Comparison of ENCODE assay signal across 9 mouse cellular contexts in the genomic region with DNA sequence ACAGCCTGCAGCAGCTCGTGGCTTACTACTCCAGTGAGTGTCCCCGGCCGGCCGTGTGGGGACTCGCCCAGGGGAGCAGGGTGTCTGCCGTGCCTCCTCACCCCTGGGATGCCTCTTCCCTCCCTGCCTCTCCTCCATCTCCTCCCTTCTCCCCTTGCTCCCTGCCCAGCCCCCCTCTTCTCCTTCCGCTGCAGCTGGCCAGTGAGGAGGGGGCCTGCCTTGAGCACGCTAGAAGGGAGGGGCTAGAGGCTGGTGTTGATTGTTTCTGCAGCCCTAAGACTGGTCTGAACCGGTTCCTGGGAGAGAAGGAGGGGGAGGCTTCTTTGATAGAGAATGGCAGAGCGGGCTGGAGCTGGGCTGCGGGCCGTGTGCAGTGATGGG. TPM values are rescaled to one million over a fixed set of nuclear protein-coding genes. Genes with fewer than 3 reads are reported as not detected.
A peak's percentile ranks its signal among the peaks of the same experiment; 100 is the strongest.
DNase-seq lines count a peak whose midpoint lies in the region; ATAC-seq and TF ChIP-seq lines count a peak whose summit lies in the region.
"Had no signal": no experiment of that assay in that cellular context is flagged by ENCODE, and none has a peak within 500 bp of the region (broad histone marks: within the 10 kb centered on the region; RNA-seq: fewer than 3 reads in every experiment).

No protein-coding gene starts in this region.

- no peaks in the 10 kb centered on the region for H3K4me1 ChIP-seq in kidney, adult 2 months (ENCODE audit: control insufficient read depth, insufficient read depth, low read length)
- peaks cover 36% of the 10 kb centered on the region for H3K4me1 ChIP-seq in embryonic facial prominence, embryonic 14.5 days (ENCODE audit: control insufficient read depth, insufficient read depth, low read length)
- peaks cover 65% of the 10 kb centered on the region for H3K4me1 ChIP-seq in limb, embryonic 11.5 days (ENCODE audit: control insufficient read depth, insufficient read depth, low read length)
- peaks cover 48% of the 10 kb centered on the region for H3K4me1 ChIP-seq in stomach, embryonic 15.5 days

- no peaks in the 10 kb centered on the region for H3K36me3 ChIP-seq in kidney, adult 2 months (ENCODE audit: control insufficient read depth, insufficient read depth, low read length)
- H3K36me3 ChIP-seq in embryonic facial prominence, embryonic 14.5 days (ENCODE audit: control insufficient read depth, insufficient read depth, low read length) = peaks cover 84% of the 10 kb centered on the region
- peaks cover 22% of the 10 kb centered on the region for H3K36me3 ChIP-seq in limb, embryonic 11.5 days (ENCODE audit: control insufficient read depth, insufficient read depth, low read length)
- peaks cover 39% of the 10 kb centered on the region for H3K36me3 ChIP-seq in stomach, embryonic 15.5 days

- no peak overlapping the region for H3K27ac ChIP-seq in kidney, adult 2 months (ENCODE audit: insufficient read depth, low read depth, low read length)
- peak overlapping the region; percentile 92 for H3K27ac ChIP-seq in embryonic facial prominence, embryonic 14.5 days (replicated peaks; ENCODE audit: low read depth, low read length)
- peak overlapping the region; percentile 99 for H3K27ac ChIP-seq in limb, embryonic 11.5 days (replicated peaks; ENCODE audit: low read depth, low read length)
- peak overlapping the region; percentile 90 for H3K27ac ChIP-seq in stomach, embryonic 15.5 days
- H3K27ac ChIP-seq: liver, embryonic 14.5 days had no signal

- DNase-seq in kidney, postnatal 14 days = peak; percentile 55
- DNase-seq in kidney, adult 2 months = no peak
- DNase-seq in Muller cell, postnatal 12 days (ENCODE audit: inconsistent ontology term) = peak; percentile 55
- DNase-seq in embryonic facial prominence, embryonic 14.5 days (ENCODE audit: low spot score) = peak; percentile 98
- DNase-seq in limb, embryonic 11.5 days (ENCODE audit: low spot score) = peak; percentile 93
- DNase-seq in adipocyte (ENCODE audit: low spot score) = no peak
- no peak for DNase-seq in thymus, postnatal 14 days

- no peak for TF ChIP-seq CTCF in kidney, adult 2 months (conservative IDR thresholded peaks at IDR 0.05; ENCODE audit: insufficient read depth, insufficient read length, low read depth, low read length)

- no peaks in the 10 kb centered on the region for H3K27me3 ChIP-seq in kidney, adult 2 months (replicated peaks; ENCODE audit: control insufficient read depth, insufficient read depth, low read length)
- H3K27me3 ChIP-seq in embryonic facial prominence, embryonic 14.5 days (replicated peaks; ENCODE audit: control insufficient read depth, insufficient read depth, low read length) = no peaks in the 10 kb centered on the region
- no peaks in the 10 kb centered on the region for H3K27me3 ChIP-seq in limb, embryonic 11.5 days (ENCODE audit: control insufficient read depth, insufficient read depth, low read length)
- H3K27me3 ChIP-seq in stomach, embryonic 15.5 days (replicated peaks) = no peaks in the 10 kb centered on the region

- peak overlapping the region; percentile 56 for H3K9ac ChIP-seq in embryonic facial prominence, embryonic 14.5 days (ENCODE audit: low read depth, low read length)
- peak overlapping the region; percentile 56 for H3K9ac ChIP-seq in limb, embryonic 11.5 days (ENCODE audit: low read length)
- H3K9ac ChIP-seq in stomach, embryonic 15.5 days = no peak overlapping the region
- H3K9ac ChIP-seq: liver, embryonic 14.5 days had no signal

- H3K9me3 ChIP-seq in embryonic facial prominence, embryonic 14.5 days (ENCODE audit: control insufficient read depth, low read length) = no peaks in the 10 kb centered on the region
- no peaks in the 10 kb centered on the region for H3K9me3 ChIP-seq in limb, embryonic 11.5 days (ENCODE audit: control insufficient read depth, low read length)
- no peaks in the 10 kb centered on the region for H3K9me3 ChIP-seq in stomach, embryonic 15.5 days

- no peak overlapping the region for H3K4me3 ChIP-seq in kidney, adult 2 months (ENCODE audit: insufficient read depth, low read depth, low read length)
- no peak overlapping the region for H3K4me3 ChIP-seq in embryonic facial prominence, embryonic 14.5 days (ENCODE audit: low read depth, low read length)
- H3K4me3 ChIP-seq in limb, embryonic 11.5 days (ENCODE audit: low read depth, low read length) = peak overlapping the region; percentile 7; the same call in 1 of the 2 replicates
- no peak overlapping the region for H3K4me3 ChIP-seq in stomach, embryonic 15.5 days (replicated peaks)

- TF ChIP-seq POLR2A in kidney, adult 2 months (IDR thresholded peaks at IDR 0.05; ENCODE audit: low read depth, low read length) = no peak

- 51% methylated on average over 12 of the region's 12 CpGs for WGBS in kidney, adult 2 months
- WGBS in embryonic facial prominence, embryonic 14.5 days = 14% methylated on average over 7 of the region's 12 CpGs
- WGBS in limb, embryonic 11.5 days = 2% methylated on average over 12 of the region's 12 CpGs
- WGBS in stomach, embryonic 15.5 days = 11% methylated on average over 12 of the region's 12 CpGs

- H3K4me2 ChIP-seq in embryonic facial prominence, embryonic 14.5 days (ENCODE audit: low read depth, low read length) = peak overlapping the region; percentile 37
- H3K4me2 ChIP-seq in limb, embryonic 11.5 days (ENCODE audit: low read depth, severe bottlenecking) = peak overlapping the region; percentile 35
- peak overlapping the region; percentile 39 for H3K4me2 ChIP-seq in stomach, embryonic 15.5 days

- peak; percentile 96 for ATAC-seq in embryonic facial prominence, embryonic 14.5 days (ENCODE audit: low read depth)
- ATAC-seq in limb, embryonic 11.5 days (ENCODE audit: insufficient number of reproducible peaks, low FRiP score, low TSS enrichment, low read depth) = peak; percentile 91
- ATAC-seq in stomach, embryonic 15.5 days (ENCODE audit: insufficient read depth, low FRiP score, low read depth) = peak; percentile 90

RNA-seq across cellular contexts. Expression of a gene that starts 46.5 kb away (rescaled TPM):
- polyA plus RNA-seq in kidney, adult 2 months (2012; rRNA removed) = 31.8 and 33.9 TPM in 2 replicates
- 12.6 and 16.2 TPM in 2 replicates for polyA plus RNA-seq in embryonic facial prominence, embryonic 14.5 days (2014; fragmentation: Nextera tagmentation; extraction: Ambion mirVana)
- 13.2 and 18.5 TPM in 2 replicates for polyA plus RNA-seq in limb, embryonic 11.5 days (2014; fragmentation: Nextera tagmentation; extraction: Ambion mirVana)
- 18.2 and 18.4 TPM in 2 replicates for polyA plus RNA-seq in stomach, embryonic 15.5 days (2015; fragmentation: Nextera tagmentation; extraction: Ambion mirVana)

Comparison
In these comparisons a context has a peak if more than half of its experiments do, and no peak if none do; other contexts are left out.
1. DNase-seq: peak in kidney, postnatal 14 days (single experiment), Muller cell, postnatal 12 days (single experiment), embryonic facial prominence, embryonic 14.5 days (single experiment) and limb, embryonic 11.5 days (single experiment); none in kidney, adult 2 months (single experiment), adipocyte (single experiment) and thymus, postnatal 14 days (single experiment).
2. Peak in every context shown above with its lines, with median percentiles within 50 percentile points of each other: ATAC-seq and H3K4me2 ChIP-seq.